Mouse (Mus musculus): ENCODE measurements around the gene Srrd.
A peak's percentile ranks its signal among the peaks of the same experiment; 100 is the strongest.

Gene Srrd

GRCm38 (mm10) chr5:112342463-112343204 is at the start of gene Srrd, which contains the start of gene Hps4:
TSS of gene Srrd (minus strand) at chr5:112343040.
TSS of gene Hps4 (plus strand) at chr5:112343083.
- peak; percentile 72 to 90 for DNase-seq (ENCODE audit: low spot score in 2 of 2)

- no peak for DNase-seq (ENCODE audit: low spot score in 2 of 2)
Observed at GRCm38 (mm10) chr5:112391676-112392323, 49.0 kb upstream of the Srrd start.

- no peak for DNase-seq (ENCODE audit: low spot score in 2 of 2)
Observed at GRCm38 (mm10) chr5:112391002-112391401, 48.2 kb upstream of the Srrd start.

GRCm38 (mm10) chr5:112389352-112389751 is 46.5 kb upstream of the Srrd start:
- DNase-seq (ENCODE audit: low spot score in 2 of 2), result no peak

GRCm38 (mm10) chr5:112385973-112386372 is 43.1 kb upstream of the Srrd start:
- DNase-seq (ENCODE audit: low spot score in 2 of 2), result no peak

GRCm38 (mm10) chr5:112384805-112385472 is 42.1 kb upstream of the Srrd start:
- no peak for DNase-seq (ENCODE audit: low spot score in 2 of 2)

- no peak for DNase-seq (ENCODE audit: low spot score in 2 of 2)
Observed at GRCm38 (mm10) chr5:112382641-112383330, 39.9 kb upstream of the Srrd start.

GRCm38 (mm10) chr5:112382042-112382441 is 39.2 kb upstream of the Srrd start:
- no peak for DNase-seq (ENCODE audit: low spot score in 2 of 2)

- no peak for DNase-seq (ENCODE audit: low spot score in 2 of 2)
Observed at GRCm38 (mm10) chr5:112381154-112381553, 38.3 kb upstream of the Srrd start.

GRCm38 (mm10) chr5:112378716-112379115 is 35.9 kb upstream of the Srrd start:
- DNase-seq (ENCODE audit: low spot score in 2 of 2), result no peak

GRCm38 (mm10) chr5:112377380-112377779 is 34.5 kb upstream of the Srrd start:
- no peak for DNase-seq (ENCODE audit: low spot score in 2 of 2)

GRCm38 (mm10) chr5:112376111-112376510 is 33.3 kb upstream of the Srrd start:
- DNase-seq (ENCODE audit: low spot score in 2 of 2), result no peak

GRCm38 (mm10) chr5:112371933-112372332 is 29.1 kb upstream of the Srrd start:
- DNase-seq (ENCODE audit: low spot score in 2 of 2), result peak; percentile 75 to 76

GRCm38 (mm10) chr5:112370236-112370813 is 27.5 kb upstream of the Srrd start:
- no peak for DNase-seq (ENCODE audit: low spot score in 2 of 2)

- DNase-seq (ENCODE audit: low spot score in 2 of 2), result no peak
Observed at GRCm38 (mm10) chr5:112369326-112369725, 26.5 kb upstream of the Srrd start.

GRCm38 (mm10) chr5:112368666-112369065 is 25.8 kb upstream of the Srrd start:
- DNase-seq (ENCODE audit: low spot score in 2 of 2), result no peak

- no peak for DNase-seq (ENCODE audit: low spot score in 2 of 2)
Observed at GRCm38 (mm10) chr5:112367929-112368328, 25.1 kb upstream of the Srrd start.

- DNase-seq (ENCODE audit: low spot score in 2 of 2), result no peak
Observed at GRCm38 (mm10) chr5:112367338-112367737, 24.5 kb upstream of the Srrd start.

- no peak for DNase-seq (ENCODE audit: low spot score in 2 of 2)
Observed at GRCm38 (mm10) chr5:112366879-112367278, 24.0 kb upstream of the Srrd start.

GRCm38 (mm10) chr5:112364184-112364797 is 21.5 kb upstream of the Srrd start:
- no peak for DNase-seq (ENCODE audit: low spot score in 2 of 2)

- no peak for DNase-seq (ENCODE audit: low spot score in 2 of 2)
Observed at GRCm38 (mm10) chr5:112360077-112360476, 17.2 kb upstream of the Srrd start.
